Mouse (Mus musculus) thymus, postnatal 10 days (tissue): ENCODE measurements around the gene Arhgap33.
A peak's percentile ranks its signal among the peaks of the same experiment; 100 is the strongest.
"Not testable (repeated sequence)": the region's sequence is repeated elsewhere in the genome, so short reads cannot be mapped to it uniquely, and the experiment has no call there.

Experiments used
- DNase-seq, 2 experiments: peaks; one replicate each; pipeline ENCODE4 v3.0.0; 2021; ENCODE audit warnings: low spot score in 2 of 2

Gene Arhgap33

GRCm38 (mm10) chr7:30495506-30496042, 39.3 kb downstream of the Arhgap33 start:
- not testable (repeated sequence) for DNase-seq

- DNase-seq: no peak
Measured at GRCm38 (mm10) chr7:30493401-30493931, 41.4 kb downstream of the Arhgap33 start, which contains the start of gene Prodh2. Gene Prodh2 (plus strand): TSS chr7:30493622.

- peak; percentile 44 to 84 for DNase-seq
Measured at GRCm38 (mm10) chr7:30492765-30493164, 42.1 kb downstream of the Arhgap33 start.

- DNase-seq: no peak
Measured at GRCm38 (mm10) chr7:30490957-30491307, 43.9 kb downstream of the Arhgap33 start.

GRCm38 (mm10) chr7:30490251-30490956, 44.5 kb downstream of the Arhgap33 start:
- DNase-seq: peak in 1 of 2 experiments; percentile 53

GRCm38 (mm10) chr7:30484250-30484649, 50.6 kb downstream of the Arhgap33 start:
- DNase-seq: no peak

- DNase-seq: no peak
Measured at GRCm38 (mm10) chr7:30477415-30478381, 57.2 kb downstream of the Arhgap33 start.

GRCm38 (mm10) chr7:30476136-30476535, 58.7 kb downstream of the Arhgap33 start:
- DNase-seq: not testable (repeated sequence)

GRCm38 (mm10) chr7:30474999-30475398, 59.9 kb downstream of the Arhgap33 start:
- DNase-seq: no peak

GRCm38 (mm10) chr7:30472411-30472810, 62.4 kb downstream of the Arhgap33 start:
- peak in 1 of 2 experiments; percentile 59 for DNase-seq
